Mouse (Mus musculus) limb, embryonic 12.5 days (tissue): ENCODE results near the gene Aanat. TPM values are rescaled to one million over a fixed set of nuclear protein-coding genes. Genes with fewer than 3 reads are reported as not detected.

Source experiments
- ATAC-seq: fragments of 200-750 bp; cut with Nextera tagmentation; 2 replicates; pipeline ENCODE4 v1.8.0; 2017; ENCODE audit warnings: low read depth, moderate TSS enrichment; ENCODE audit not compliant: insufficient number of reproducible peaks, insufficient read depth, low FRiP score, low TSS enrichment
- H3K27ac ChIP-seq: fragments of 300-500 bp; sonication (generic); 2 replicates; pipeline ENCODE4 v1.5.1; 2016; ENCODE audit warnings: mild to moderate bottlenecking, moderate library complexity
- H3K27me3 ChIP-seq: fragments of 300-500 bp; sonication (generic); 2 replicates; pipeline ENCODE4 v1.6.1; 2016; ENCODE audit warnings: mild to moderate bottlenecking, moderate library complexity
- H3K36me3 ChIP-seq: fragments of 300-500 bp; sonication (generic); 2 replicates; pipeline ENCODE4 v1.6.1; 2016; ENCODE audit warnings: mild to moderate bottlenecking, moderate library complexity
- H3K4me1 ChIP-seq: fragments of 300-500 bp; sonication (generic); replicated peaks from 2 replicates; pipeline ENCODE4 v1.6.1; 2016
- H3K4me2 ChIP-seq: fragments of 300-500 bp; sonication (generic); 2 replicates; pipeline ENCODE4 v1.6.1; 2016; ENCODE audit warnings: mild to moderate bottlenecking, moderate library complexity
- H3K4me3 ChIP-seq: fragments of 300-500 bp; sonication (generic); replicated peaks from 2 replicates; pipeline ENCODE4 v1.5.1; 2016; ENCODE audit warnings: mild to moderate bottlenecking
- H3K9ac ChIP-seq: fragments of 300-500 bp; sonication (generic); replicated peaks from 2 replicates; pipeline ENCODE4 v1.6.1; 2016; ENCODE audit warnings: mild to moderate bottlenecking, moderate library complexity
- H3K9me3 ChIP-seq: fragments of 300-500 bp; sonication (generic); 2 replicates; pipeline ENCODE4 v1.6.1; 2016; ENCODE audit warnings: mild to moderate bottlenecking, moderate library complexity
- WGBS: fragments of 180-500 bp; shearing (Covaris S2); methylation state at CpG from one replicate; pipeline ENCODE4 v1.1.7; 2016; 5-methylcytosine and 5-hydroxymethylcytosine counted together
- polyA plus RNA-seq: library from polyadenylated mRNA; unstranded; fragments of >200 nt; fragmentation: Nextera tagmentation; extraction: Ambion mirVana; gene quantifications from 2 replicates; pipeline ENCODE4 v1.2.1, GENCODE M21; 2016

The Aanat gene
- polyA plus RNA-seq, 1 experiment from 2014 or later: not detected

DNA sequence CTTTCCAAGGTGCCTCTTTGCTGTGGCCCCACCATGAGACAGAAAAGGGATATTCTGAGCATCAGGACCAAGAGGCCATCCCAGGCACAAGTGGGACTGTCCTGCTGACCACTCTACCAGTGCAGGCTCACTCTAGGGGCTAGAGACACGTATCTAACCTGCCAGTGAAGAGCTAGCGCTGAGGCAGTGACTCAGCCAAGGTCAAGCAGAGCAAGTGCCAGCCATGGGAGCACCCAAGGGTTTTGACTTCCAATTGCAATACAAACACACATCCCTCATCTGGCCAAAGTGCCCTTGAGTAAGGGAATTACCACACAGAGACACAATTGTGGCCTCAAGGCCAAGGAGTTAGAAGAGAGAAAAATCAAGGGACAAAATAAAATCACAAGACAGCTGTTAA is 10.8 kb upstream of the Aanat start:
- no peaks in the 10 kb centered on the region for H3K9me3 ChIP-seq
- H3K9ac ChIP-seq: no peak overlapping the region
- H3K27me3 ChIP-seq: no peaks in the 10 kb centered on the region
- H3K4me1 ChIP-seq: peaks cover 62% of the 10 kb centered on the region
- H3K36me3 ChIP-seq: no peaks in the 10 kb centered on the region
- ATAC-seq: no peak
- 92% methylated on average over 2 of the region's 2 CpGs for WGBS
- no peak overlapping the region for H3K4me3 ChIP-seq
- no peak overlapping the region for H3K4me2 ChIP-seq
- no peak overlapping the region for H3K27ac ChIP-seq

DNA sequence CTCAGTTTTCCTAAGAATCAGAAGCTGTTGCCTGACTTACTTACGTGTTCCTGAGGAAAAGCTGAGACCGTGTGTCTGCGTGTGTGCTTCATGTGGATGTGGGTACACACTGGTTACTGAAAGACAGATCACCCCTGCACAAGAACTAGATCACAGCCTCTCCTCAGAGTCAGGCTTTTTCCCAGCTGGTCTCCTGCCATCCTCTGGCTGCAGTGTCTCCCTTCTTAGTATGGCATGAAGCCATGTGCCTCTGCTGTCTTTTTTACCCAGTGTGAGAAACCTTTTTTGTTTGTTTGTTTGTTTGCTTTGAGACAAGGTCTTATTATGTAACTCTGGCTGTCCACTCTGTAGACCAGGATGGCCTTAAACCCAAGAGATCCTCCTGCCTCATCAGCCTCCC is 7.0 kb upstream of the Aanat start:
- Histone ChIP-seq H3K9me3 (no peaks in the 10 kb centered on the region), H3K9ac (0 out of 2 replicates have a peak overlapping the region, but pooled peaks have one; percentile 8), H3K4me1 (peaks cover 48% of the 10 kb centered on the region), H3K36me3 (no peaks in the 10 kb centered on the region), H3K4me2 (peak overlapping the region; percentile 84; the same call in 1 of the 2 replicates), H3K27ac (no peak overlapping the region), H3K27me3 (no peaks in the 10 kb centered on the region), H3K4me3 (0 out of 2 replicates have a peak overlapping the region, but pooled peaks have one; percentile 98)
- WGBS: 96% methylated on average over 3 of the region's 3 CpGs
- ATAC-seq: no peak

DNA sequence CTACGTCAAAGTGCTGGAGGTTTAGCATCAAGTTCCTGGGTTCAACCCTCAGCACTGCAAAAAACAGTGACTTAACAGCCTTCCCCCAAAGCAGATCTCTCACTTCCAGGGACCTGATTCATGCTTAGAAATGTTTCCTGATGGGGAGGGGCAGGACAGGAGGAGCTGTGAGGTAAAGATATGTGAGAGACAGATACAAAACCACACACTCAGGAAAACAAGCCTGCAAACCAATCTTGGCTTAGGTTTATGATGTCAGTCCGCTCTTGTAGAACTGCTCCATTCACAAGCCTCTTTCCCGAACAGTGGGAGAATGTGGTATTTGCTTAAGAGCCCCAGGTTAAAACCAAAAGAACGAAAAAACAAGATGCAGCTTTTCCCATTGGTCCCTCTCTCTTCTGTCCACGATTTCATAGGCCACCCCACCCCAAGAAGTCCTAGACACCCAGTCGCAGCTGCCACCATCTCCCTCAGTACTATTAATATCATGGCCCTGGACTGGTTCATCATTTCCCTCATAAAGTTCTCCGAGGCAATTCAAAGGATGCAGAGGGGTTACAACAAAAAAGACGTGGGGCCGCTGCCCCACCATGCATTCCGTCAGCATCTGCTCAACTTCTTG is 6.1 kb upstream of the Aanat start:
- no peak for ATAC-seq
- peak overlapping the region; percentile 84 for H3K4me2 ChIP-seq
- peaks cover 39% of the 10 kb centered on the region for H3K4me1 ChIP-seq
- peak overlapping the region; percentile 98 for H3K4me3 ChIP-seq
- H3K27ac ChIP-seq: peak overlapping the region; percentile 90; the same call in 1 of the 2 replicates
- no peaks in the 10 kb centered on the region for H3K36me3 ChIP-seq
- no peaks in the 10 kb centered on the region for H3K27me3 ChIP-seq
- peak overlapping the region; percentile 90 for H3K9ac ChIP-seq
- H3K9me3 ChIP-seq: no peaks in the 10 kb centered on the region
- WGBS: 21% methylated on average over 10 of the region's 10 CpGs

DNA sequence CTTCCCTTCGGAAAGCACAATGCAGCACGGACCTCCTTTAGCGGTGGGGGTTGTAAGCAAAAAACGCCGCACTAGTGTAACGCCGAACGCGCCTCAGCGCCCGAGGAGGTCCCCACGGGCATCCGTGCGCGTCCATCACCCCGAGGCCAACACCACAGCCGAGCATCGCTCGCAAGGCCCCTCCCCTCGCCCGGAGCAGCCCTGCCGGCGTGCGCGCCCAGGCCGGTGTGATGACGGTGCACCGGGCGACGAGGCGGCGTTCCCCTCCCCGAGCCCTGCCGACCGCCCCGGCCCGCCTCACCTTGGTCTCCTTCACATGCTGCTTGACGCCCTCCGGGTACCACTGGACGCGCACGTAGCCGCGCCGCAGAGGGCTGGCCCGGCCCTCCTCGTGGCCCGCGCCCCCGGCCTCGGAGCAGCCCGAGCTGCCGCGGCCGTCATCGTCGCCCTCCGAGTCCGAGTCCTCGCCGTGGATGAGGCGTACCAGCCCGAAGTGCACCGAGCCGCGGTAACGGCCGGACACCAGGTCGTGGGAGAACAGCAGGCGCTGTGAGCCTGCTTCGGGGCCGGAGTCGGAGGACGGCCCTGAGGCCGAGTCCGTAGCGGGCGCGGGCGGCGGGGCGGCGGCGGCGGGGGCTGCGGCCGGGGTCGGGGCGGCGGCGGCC is 5.4 kb upstream of the Aanat start:
- peak; percentile 69 for ATAC-seq
- under 1% methylated on average over 81 of the region's 91 CpGs for WGBS

DNA sequence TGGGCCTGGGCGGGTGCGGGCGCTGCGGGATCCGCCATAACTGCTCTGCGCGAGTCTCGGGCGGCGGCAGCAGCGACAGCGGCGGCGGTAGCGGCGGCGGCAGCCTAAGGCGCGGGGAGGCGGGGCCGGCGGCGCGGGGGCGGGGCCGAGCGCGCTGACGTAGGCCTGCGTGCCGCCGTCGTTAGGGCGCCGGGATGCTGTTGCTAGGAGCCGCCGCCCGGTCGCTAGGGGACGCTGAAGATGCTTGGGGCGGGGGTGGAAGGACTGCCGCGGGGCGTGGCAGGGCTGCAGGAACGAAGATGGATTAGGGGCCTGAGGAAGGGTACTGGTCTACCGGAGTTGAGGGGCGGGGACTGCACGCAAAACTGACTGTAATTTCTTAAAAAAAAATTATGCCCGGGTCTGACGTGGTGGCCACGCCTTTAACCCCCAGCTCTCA is 4.8 kb upstream of the Aanat start, which contains the start of gene Ube2o:
Gene Ube2o, minus strand, starts transcription at position 72 of the 439 bp plus-strand sequence.
- H3K9me3 ChIP-seq: no peaks in the 10 kb centered on the region
- 1% methylated on average over 44 of the region's 51 CpGs for WGBS
- H3K27me3 ChIP-seq: no peaks in the 10 kb centered on the region
- no peaks in the 10 kb centered on the region for H3K36me3 ChIP-seq
- peak; percentile 78; the same call in 1 of the 2 replicates for ATAC-seq
- peaks cover 27% of the 10 kb centered on the region for H3K4me1 ChIP-seq
- H3K4me3 ChIP-seq: peak within 1 kb of the TSS; percentile 98
- peak within 1 kb of the TSS; percentile 84 for H3K4me2 ChIP-seq
- peak within 1 kb of the TSS; percentile 90 for H3K27ac ChIP-seq
- H3K9ac ChIP-seq: peak within 1 kb of the TSS; percentile 90

More for the DNA sequence above, 5.4 kb upstream of the Aanat start:
- H3K9ac ChIP-seq: peak overlapping the region; percentile 90
- H3K27ac ChIP-seq: peak overlapping the region; percentile 90
- peaks cover 33% of the 10 kb centered on the region for H3K4me1 ChIP-seq
- no peaks in the 10 kb centered on the region for H3K9me3 ChIP-seq
- no peaks in the 10 kb centered on the region for H3K27me3 ChIP-seq
- peak overlapping the region; percentile 98 for H3K4me3 ChIP-seq
- no peaks in the 10 kb centered on the region for H3K36me3 ChIP-seq
- H3K4me2 ChIP-seq: peak overlapping the region; percentile 84

DNA sequence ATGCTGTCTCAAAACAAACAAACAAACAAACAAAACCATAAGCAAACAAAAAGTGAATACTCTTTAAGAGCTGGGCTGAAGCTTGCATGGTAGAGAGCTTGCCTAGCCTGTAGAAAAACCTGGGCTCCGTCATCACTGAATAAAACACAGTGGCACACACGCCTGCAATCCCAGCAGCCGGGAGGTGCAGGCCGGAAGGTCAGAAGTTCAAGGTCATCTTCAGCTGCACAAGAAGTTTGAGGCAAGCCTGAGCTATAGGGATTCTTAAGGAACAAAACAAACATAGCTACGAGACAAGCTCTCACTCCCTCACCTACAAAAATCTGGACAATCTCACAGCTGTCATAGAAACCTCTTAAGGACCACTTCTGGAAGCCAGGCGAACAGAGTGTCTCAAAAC is 550 bp upstream of the Aanat start:
- 74% methylated on average over 6 of the region's 6 CpGs for WGBS
- ATAC-seq: no peak
- no peak overlapping the region for H3K4me3 ChIP-seq
- H3K9ac ChIP-seq: no peak overlapping the region
- H3K36me3 ChIP-seq: no peaks in the 10 kb centered on the region
- H3K9me3 ChIP-seq: no peaks in the 10 kb centered on the region
- H3K4me1 ChIP-seq: peaks cover 10% of the 10 kb centered on the region
- H3K27me3 ChIP-seq: peaks cover 18% of the 10 kb centered on the region
- no peak overlapping the region for H3K27ac ChIP-seq
- no peak overlapping the region for H3K4me2 ChIP-seq

DNA sequence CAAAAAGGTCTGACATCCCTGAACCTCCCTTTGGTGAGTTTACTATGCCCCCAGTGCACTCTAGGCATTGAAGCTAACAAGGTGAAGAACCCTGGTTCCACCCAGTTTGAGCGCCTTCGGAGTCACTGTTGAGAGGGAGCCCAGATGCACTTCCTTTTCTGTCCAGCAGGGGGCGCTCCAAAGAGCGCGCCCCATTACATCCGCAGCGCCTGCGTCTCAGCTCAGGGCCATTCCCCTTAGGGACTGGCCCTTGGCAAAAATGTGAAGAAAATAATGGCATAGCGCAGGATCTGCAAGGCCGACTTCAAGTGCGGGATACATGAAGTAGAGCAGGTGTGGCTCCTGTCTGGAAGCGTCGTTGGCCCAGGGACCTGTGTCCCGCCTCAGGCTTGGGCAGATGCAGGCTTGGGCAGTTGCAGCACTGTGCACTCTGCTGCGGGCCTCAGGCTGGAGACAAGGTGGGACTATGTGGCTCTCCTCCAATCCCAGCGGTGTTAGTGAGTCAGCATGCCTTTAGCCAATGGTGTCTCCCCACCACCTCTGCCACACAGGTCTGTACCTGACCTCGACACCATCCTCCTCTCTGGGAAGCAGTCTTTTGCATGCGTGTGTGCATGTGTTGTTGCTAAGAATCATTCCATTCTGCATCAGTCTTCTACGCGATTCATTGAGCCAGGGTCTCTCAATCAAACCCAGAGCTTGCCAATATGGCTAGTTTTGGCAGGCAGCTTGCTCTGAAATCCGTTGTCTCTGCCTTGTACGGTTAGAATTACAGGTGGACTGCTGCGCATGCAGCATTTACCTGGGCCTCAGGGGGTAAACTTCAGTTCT is 784 bp downstream of the Aanat start:
- no peak overlapping the region for H3K4me3 ChIP-seq
- no peak overlapping the region for H3K27ac ChIP-seq
- H3K9ac ChIP-seq: peak overlapping the region; percentile 42; the same call in 1 of the 2 replicates
- peak; percentile 53 for ATAC-seq
- peaks cover 18% of the 10 kb centered on the region for H3K27me3 ChIP-seq
- H3K4me2 ChIP-seq: peak overlapping the region; percentile 43
- no peaks in the 10 kb centered on the region for H3K9me3 ChIP-seq
- H3K4me1 ChIP-seq: peaks cover 10% of the 10 kb centered on the region
- 19% methylated on average over 23 of the region's 23 CpGs for WGBS
- H3K36me3 ChIP-seq: no peaks in the 10 kb centered on the region

DNA sequence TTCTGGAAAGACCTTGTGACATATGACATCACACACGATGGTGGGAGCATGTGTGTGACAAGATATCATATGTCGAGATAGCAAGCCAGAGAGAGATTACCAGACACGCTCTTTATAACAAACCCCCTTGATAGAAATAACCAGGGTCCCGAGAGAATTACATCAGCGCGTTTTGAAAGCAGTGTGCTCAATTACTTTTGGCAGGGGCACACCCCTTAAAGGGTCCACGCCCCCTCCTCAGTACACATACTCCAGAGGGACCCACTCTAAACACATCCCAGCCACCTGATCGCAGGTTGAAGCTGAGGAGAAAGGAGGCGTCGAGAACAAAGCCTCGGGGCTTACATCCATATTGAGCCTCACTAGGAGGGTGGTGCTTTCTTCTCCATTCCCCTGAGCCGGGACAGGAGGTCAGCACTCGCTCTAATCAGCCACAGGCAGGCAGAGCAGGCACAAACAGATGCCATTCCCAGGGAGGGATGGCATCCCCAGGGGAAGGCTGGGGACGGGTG is 2.8 kb downstream of the Aanat start:
- H3K4me2 ChIP-seq: no peak overlapping the region
- peaks cover 18% of the 10 kb centered on the region for H3K27me3 ChIP-seq
- WGBS: 37% methylated on average over 14 of the region's 14 CpGs
- no peak overlapping the region for H3K9ac ChIP-seq
- H3K9me3 ChIP-seq: no peaks in the 10 kb centered on the region
- H3K4me1 ChIP-seq: peaks cover 18% of the 10 kb centered on the region
- H3K4me3 ChIP-seq: no peak overlapping the region
- no peak for ATAC-seq
- H3K27ac ChIP-seq: no peak overlapping the region
- no peaks in the 10 kb centered on the region for H3K36me3 ChIP-seq

DNA sequence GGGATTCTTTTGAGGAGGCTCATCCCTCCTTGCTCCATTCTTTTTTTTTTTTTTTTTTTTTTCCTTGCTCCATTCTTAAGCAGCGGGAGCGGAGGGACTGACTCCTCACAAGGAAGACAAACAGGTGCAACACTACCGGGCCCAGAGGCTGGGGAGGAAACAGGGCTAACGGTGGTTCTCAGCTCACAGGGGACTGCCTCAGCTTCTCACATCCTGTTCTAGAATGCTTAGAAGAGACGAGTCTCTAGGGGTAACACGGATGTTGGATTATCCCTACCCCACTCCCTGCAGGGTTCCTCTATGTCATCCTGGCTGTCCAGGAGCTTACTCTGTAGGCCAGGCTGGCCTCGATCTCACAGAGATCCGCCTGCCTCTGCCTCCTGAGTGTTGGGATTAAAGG is 3.3 kb downstream of the Aanat start:
- no peak overlapping the region for H3K9ac ChIP-seq
- no peak overlapping the region for H3K4me2 ChIP-seq
- 68% methylated on average over 8 of the region's 8 CpGs for WGBS
- no peak overlapping the region for H3K27ac ChIP-seq
- H3K9me3 ChIP-seq: no peaks in the 10 kb centered on the region
- no peak for ATAC-seq
- H3K36me3 ChIP-seq: no peaks in the 10 kb centered on the region
- no peak overlapping the region for H3K4me3 ChIP-seq
- peaks cover 18% of the 10 kb centered on the region for H3K27me3 ChIP-seq
- H3K4me1 ChIP-seq: peaks cover 18% of the 10 kb centered on the region

DNA sequence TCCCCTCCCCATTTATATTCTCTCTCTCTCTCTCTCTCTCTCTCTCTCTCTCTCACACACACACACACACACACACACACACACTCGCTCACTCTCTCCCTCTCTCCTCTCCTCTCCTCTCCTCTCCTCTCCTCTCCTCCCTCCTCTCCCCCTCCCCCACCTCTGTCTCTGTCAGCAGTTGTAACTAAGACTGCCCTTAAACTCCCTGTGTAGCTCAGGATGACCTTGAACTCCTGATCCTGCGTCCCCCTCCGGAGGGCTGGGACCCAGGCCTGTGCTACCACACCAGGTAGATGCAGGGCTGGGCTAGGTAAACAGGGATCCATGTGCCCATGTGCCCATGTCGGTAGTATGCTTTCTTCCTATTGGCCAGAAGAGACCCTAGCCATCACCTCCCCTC is 5.4 kb downstream of the Aanat start:
- ATAC-seq: no peak
- peaks cover 18% of the 10 kb centered on the region for H3K4me1 ChIP-seq
- no peak overlapping the region for H3K4me3 ChIP-seq
- no peak overlapping the region for H3K4me2 ChIP-seq
- no peaks in the 10 kb centered on the region for H3K9me3 ChIP-seq
- WGBS: 86% methylated on average over 4 of the region's 4 CpGs
- H3K27me3 ChIP-seq: peaks cover 18% of the 10 kb centered on the region
- H3K27ac ChIP-seq: no peak overlapping the region
- H3K36me3 ChIP-seq: peaks cover under 1% of the 10 kb centered on the region; the same call in 1 of the 2 replicates
- no peak overlapping the region for H3K9ac ChIP-seq

DNA sequence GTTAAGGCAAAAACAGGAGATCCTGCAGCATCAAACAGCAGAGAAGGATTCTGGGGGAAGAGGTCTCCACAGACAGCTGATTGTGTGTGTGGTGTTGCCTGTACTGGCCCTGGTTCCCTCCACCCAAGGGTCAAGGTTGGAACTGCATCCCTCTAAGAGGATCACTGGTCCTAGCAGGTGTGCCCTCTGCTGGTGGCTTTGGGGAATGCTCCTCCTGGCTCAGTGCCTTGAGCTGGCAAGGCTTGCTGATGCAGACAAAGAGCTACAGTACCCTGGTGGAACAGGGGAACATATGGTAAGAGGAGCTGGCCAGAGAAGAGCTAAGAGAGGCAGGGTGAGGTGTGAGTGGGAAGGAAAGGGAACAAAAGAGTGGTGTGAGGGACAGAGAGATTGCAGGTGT is 6.2 kb downstream of the Aanat start:
- no peak overlapping the region for H3K9ac ChIP-seq
- peaks cover 4% of the 10 kb centered on the region for H3K36me3 ChIP-seq
- ATAC-seq: peak; percentile 60
- peaks cover 14% of the 10 kb centered on the region for H3K4me1 ChIP-seq
- peaks cover 12% of the 10 kb centered on the region for H3K27me3 ChIP-seq
- no peaks in the 10 kb centered on the region for H3K9me3 ChIP-seq
- no peak overlapping the region for H3K4me3 ChIP-seq
- peak overlapping the region; percentile 59; the same call in 1 of the 2 replicates for H3K27ac ChIP-seq
- no peak overlapping the region for H3K4me2 ChIP-seq
